Mouse (Mus musculus): ENCODE results near the gene Gc.

DNA sequence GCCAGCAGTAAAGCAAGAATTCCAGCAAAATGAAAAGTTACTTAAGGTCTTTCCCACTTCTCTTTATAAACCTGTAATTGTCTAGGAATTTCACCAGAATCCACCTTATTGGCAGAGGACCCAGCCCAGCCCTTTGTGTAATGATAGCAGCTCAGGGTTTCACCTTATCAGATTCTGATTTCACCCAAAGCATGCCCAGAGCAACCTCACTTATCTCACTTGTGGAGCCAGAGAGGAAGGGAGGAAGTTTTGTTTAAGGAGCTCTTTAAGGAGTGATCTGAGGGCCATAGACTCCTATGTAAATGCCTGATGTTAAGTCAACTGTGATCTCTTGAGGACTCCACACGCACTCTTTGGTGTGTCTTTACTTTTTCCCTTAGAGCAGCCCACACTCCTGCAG, 67.3 kb downstream of the Gc start:
- TF ChIP-seq TCF12 (IDR thresholded peaks at IDR 0.05; ENCODE audit: insufficient read depth, poor library complexity, severe bottlenecking): no peak
- TF ChIP-seq SRF (IDR thresholded peaks at IDR 0.05; ENCODE audit: control insufficient read depth, insufficient read length, low read depth): no peak
- no peak for TF ChIP-seq MYOD1 (IDR thresholded peaks at IDR 0.05; ENCODE audit: control insufficient read depth in 1 of 3, insufficient read length in 2 of 3, low read depth in 2 of 3)
- TF ChIP-seq MAX (IDR thresholded peaks at IDR 0.05; ENCODE audit: low read depth): no peak

All from myocyte (in vitro differentiated cells).